35 mouse cellular contexts compared by ENCODE assay signal in genomic region chr14:46410557-46411120, GRCm38 (mm10). TPM values are rescaled to one million over a fixed set of nuclear protein-coding genes. Genes with fewer than 3 reads are reported as not detected.
DNase-seq lines count a peak whose midpoint lies in the region; ATAC-seq and TF ChIP-seq lines count a peak whose summit lies in the region.
"Had no signal": no experiment of that assay in that cellular context is flagged by ENCODE, and none has a peak within 500 bp of the region (broad histone marks: within the 10 kb centered on the region; RNA-seq: fewer than 3 reads in every experiment).

No protein-coding gene starts in this region.

- DNase-seq in heart, adult 11 months, result peak; percentile 81
- no peak for DNase-seq in heart, adult 2 months
- no peak for DNase-seq in ES-E14 (ENCODE audit: low read depth, low spot score)
- DNase-seq in liver, embryonic 11.5 days (ENCODE audit: low spot score), result no peak
- DNase-seq in embryo, embryonic 10.5 days (ENCODE audit: low spot score), result no peak
- DNase-seq: adrenal gland, adult 8-10 months; adrenal gland, postnatal 25 days; cerebellum, adult 11-12 months; cerebellum, adult 8-10 months; cerebellum, postnatal 10 days; cerebellum, postnatal 36 days; forebrain, postnatal 0 days; gastrocnemius, postnatal 25 days; heart, postnatal 14 days; heart, postnatal 4 days; kidney, adult 11 months had no signal

- TF ChIP-seq POLR2A in heart, adult 2 months (IDR thresholded peaks at IDR 0.05; ENCODE audit: insufficient read depth, low read depth, low read length), result no peak

- no peak overlapping the region for H3K4me3 ChIP-seq in heart, adult 2 months
- H3K4me3 ChIP-seq in E14TG2a.4 (replicated peaks; ENCODE audit: low read length) (0 out of 2 replicates have a peak overlapping the region, but pooled peaks have one; percentile 20), ES-E14 (ENCODE audit: insufficient read depth in 1 of 2, low read depth in 1 of 2, low read length in 2 of 2, poor library complexity in 1 of 2, severe bottlenecking in 1 of 2) (no peak overlapping the region)
- no peak overlapping the region for H3K4me3 ChIP-seq in liver, embryonic 11.5 days (ENCODE audit: low read depth, low read length)
- no peak overlapping the region for H3K4me3 ChIP-seq in neural tube, embryonic 15.5 days (replicated peaks)
- H3K4me3 ChIP-seq in intestine, embryonic 15.5 days (replicated peaks), result no peak overlapping the region
- H3K4me3 ChIP-seq: embryonic facial prominence, embryonic 12.5 days; embryonic facial prominence, embryonic 15.5 days; heart, embryonic 15.5 days; hindbrain, embryonic 12.5 days; hindbrain, embryonic 15.5 days had no signal

- no peaks in the 10 kb centered on the region for H3K36me3 ChIP-seq in heart, adult 2 months (ENCODE audit: control insufficient read depth, insufficient read depth, low read length)
- H3K36me3 ChIP-seq in E14TG2a.4 (ENCODE audit: insufficient read depth, low read length) (no peaks in the 10 kb centered on the region), ES-E14 (ENCODE audit: control insufficient read depth, insufficient read depth, low read length, poor library complexity, severe bottlenecking) (no peaks in the 10 kb centered on the region)
- H3K36me3 ChIP-seq in liver, embryonic 11.5 days (ENCODE audit: control insufficient read depth, insufficient read depth, low read length), result no peaks in the 10 kb centered on the region
- no peaks in the 10 kb centered on the region for H3K36me3 ChIP-seq in neural tube, embryonic 15.5 days
- no peaks in the 10 kb centered on the region for H3K36me3 ChIP-seq in intestine, embryonic 15.5 days
- H3K36me3 ChIP-seq: embryonic facial prominence, embryonic 12.5 days; embryonic facial prominence, embryonic 15.5 days; G1E; heart, embryonic 15.5 days; hindbrain, embryonic 12.5 days; hindbrain, embryonic 15.5 days had no signal

- H3K4me2 ChIP-seq in liver, embryonic 11.5 days, result peak overlapping the region; percentile 15; the same call in 1 of the 2 replicates
- no peak overlapping the region for H3K4me2 ChIP-seq in neural tube, embryonic 15.5 days
- no peak overlapping the region for H3K4me2 ChIP-seq in intestine, embryonic 15.5 days (replicated peaks)
- H3K4me2 ChIP-seq: embryonic facial prominence, embryonic 12.5 days; embryonic facial prominence, embryonic 15.5 days; heart, embryonic 11.5 days; heart, embryonic 15.5 days; hindbrain, embryonic 12.5 days; hindbrain, embryonic 15.5 days had no signal

- H3K4me1 ChIP-seq in heart, adult 2 months (ENCODE audit: control insufficient read depth, insufficient read depth, low read length), result no peaks in the 10 kb centered on the region; the same call in 1 of the 2 replicates
- H3K4me1 ChIP-seq in E14TG2a.4 (replicated peaks; ENCODE audit: low read depth, low read length) (peaks cover 56% of the 10 kb centered on the region), ES-E14 (ENCODE audit: control insufficient read depth in 2 of 2, insufficient read depth in 2 of 2, low read length in 2 of 2, poor library complexity in 1 of 2) (peaks cover 1 to 19% of the 10 kb centered on the region in 2 experiments; a peak in 3 of 4 replicates)
- H3K4me1 ChIP-seq in liver, embryonic 11.5 days (replicated peaks; ENCODE audit: control insufficient read depth, insufficient read depth, low read length), result no peaks in the 10 kb centered on the region
- H3K4me1 ChIP-seq in neural tube, embryonic 15.5 days, result no peaks in the 10 kb centered on the region
- no peaks in the 10 kb centered on the region for H3K4me1 ChIP-seq in intestine, embryonic 15.5 days (replicated peaks)
- H3K4me1 ChIP-seq: embryonic facial prominence, embryonic 12.5 days; embryonic facial prominence, embryonic 15.5 days; heart, embryonic 15.5 days; hindbrain, embryonic 15.5 days had no signal

- TF ChIP-seq EP300 in heart, adult 2 months (IDR thresholded peaks at IDR 0.05; ENCODE audit: insufficient read depth, low read depth, low read length), result no peak

- 0 out of 2 replicates have a peak, but pooled peaks have one; percentile 31 for ATAC-seq in liver, embryonic 11.5 days (replicated peaks; ENCODE audit: low FRiP score)
- no peak for ATAC-seq in neural tube, embryonic 15.5 days (ENCODE audit: low FRiP score)
- no peak for ATAC-seq in intestine, embryonic 15.5 days
- ATAC-seq: activated CD4-positive, CD25-positive, alpha-beta regulatory T cell, adult 4 months; forebrain, embryonic 14.5 days; forebrain, postnatal 0 days; Patski had no signal

- intact Hi-C loops in heart, adult 2 months (cut with DNase I), result no loop called here

- WGBS in heart, adult 2 months, result 61% methylated on average over 4 of the region's 4 CpGs
- WGBS in liver, embryonic 11.5 days, result 28% methylated on average over 4 of the region's 4 CpGs
- 59% methylated on average over 4 of the region's 4 CpGs for WGBS in neural tube, embryonic 15.5 days
- 66% methylated on average over 3 of the region's 4 CpGs for WGBS in intestine, embryonic 15.5 days

- no peak overlapping the region for H3K27ac ChIP-seq in heart, adult 2 months
- peak overlapping the region; percentile 51; the same call in 1 of the 2 replicates for H3K27ac ChIP-seq in ES-E14 (ENCODE audit: insufficient read depth, low read depth, low read length, poor library complexity, severe bottlenecking)
- no peak overlapping the region for H3K27ac ChIP-seq in liver, embryonic 11.5 days (ENCODE audit: low read depth, low read length)
- H3K27ac ChIP-seq in neural tube, embryonic 15.5 days (replicated peaks), result no peak overlapping the region
- H3K27ac ChIP-seq in intestine, embryonic 15.5 days, result no peak overlapping the region
- H3K27ac ChIP-seq: embryonic facial prominence, embryonic 12.5 days; embryonic facial prominence, embryonic 15.5 days; heart, embryonic 15.5 days; hindbrain, embryonic 12.5 days; hindbrain, embryonic 15.5 days had no signal

- TF ChIP-seq CTCF in heart, adult 2 months (IDR thresholded peaks at IDR 0.05), result no peak
- TF ChIP-seq CTCF in E14TG2a.4 (conservative IDR thresholded peaks at IDR 0.05; ENCODE audit: low read length), result no peak

- H3K9me3 ChIP-seq in E14TG2a.4 (ENCODE audit: low read length) (peaks cover 5% of the 10 kb centered on the region; the same call in 1 of the 2 replicates), ES-E14 (ENCODE audit: control insufficient read depth, insufficient read depth, low read depth, low read length) (no peaks in the 10 kb centered on the region)
- H3K9me3 ChIP-seq in liver, embryonic 11.5 days (ENCODE audit: control insufficient read depth, low read length), result no peaks in the 10 kb centered on the region
- no peaks in the 10 kb centered on the region for H3K9me3 ChIP-seq in neural tube, embryonic 15.5 days (replicated peaks)
- no peaks in the 10 kb centered on the region for H3K9me3 ChIP-seq in intestine, embryonic 15.5 days
- H3K9me3 ChIP-seq: embryonic facial prominence, embryonic 12.5 days; embryonic facial prominence, embryonic 15.5 days; G1E; heart, embryonic 15.5 days; hindbrain, embryonic 12.5 days; hindbrain, embryonic 15.5 days had no signal

- H3K79me2 ChIP-seq in heart, adult 2 months (replicated peaks; ENCODE audit: control insufficient read depth, insufficient read depth, low read length), result no peaks in the 10 kb centered on the region

- no peaks in the 10 kb centered on the region for H3K27me3 ChIP-seq in heart, adult 2 months (ENCODE audit: control insufficient read depth, insufficient read depth, low read length)
- H3K27me3 ChIP-seq in E14TG2a.4 (ENCODE audit: insufficient read depth, low read length), result 0 out of 2 replicates have a peak, but pooled peaks cover 2% of the 10 kb centered on the region
- no peaks in the 10 kb centered on the region for H3K27me3 ChIP-seq in liver, embryonic 11.5 days (replicated peaks; ENCODE audit: control insufficient read depth, insufficient read depth, low read length)
- H3K27me3 ChIP-seq in neural tube, embryonic 15.5 days (replicated peaks), result 0 out of 2 replicates have a peak, but pooled peaks cover 3% of the 10 kb centered on the region
- H3K27me3 ChIP-seq in intestine, embryonic 15.5 days (replicated peaks), result 0 out of 2 replicates have a peak, but pooled peaks cover 3% of the 10 kb centered on the region
- H3K27me3 ChIP-seq: embryonic facial prominence, embryonic 12.5 days; embryonic facial prominence, embryonic 15.5 days; heart, embryonic 15.5 days; hindbrain, embryonic 12.5 days; hindbrain, embryonic 15.5 days; Patski had no signal

- no peak overlapping the region for H3K9ac ChIP-seq in heart, adult 2 months (ENCODE audit: low read depth, low read length)
- H3K9ac ChIP-seq in ES-E14 (ENCODE audit: insufficient read depth, low read depth, low read length, poor library complexity, severe bottlenecking), result no peak overlapping the region
- H3K9ac ChIP-seq in liver, embryonic 11.5 days (ENCODE audit: low read depth, low read length), result no peak overlapping the region
- H3K9ac ChIP-seq in neural tube, embryonic 15.5 days (replicated peaks), result no peak overlapping the region
- no peak overlapping the region for H3K9ac ChIP-seq in intestine, embryonic 15.5 days
- H3K9ac ChIP-seq: embryonic facial prominence, embryonic 12.5 days; embryonic facial prominence, embryonic 15.5 days; forebrain, postnatal 0 days; heart, embryonic 15.5 days; hindbrain, embryonic 12.5 days; hindbrain, embryonic 15.5 days had no signal

- in situ Hi-C loops in ES-E14 (cut with MboI; ENCODE audit: low sequenced_read_pairs in 2 of 2, unreplicated experiment in 2 of 2), result no loop called here

TF ChIP-seq in ES-E14, 5 proteins besides CTCF, POLR2A, EP300 and RAD21:
- TF ChIP-seq MAFK (IDR thresholded peaks at IDR 0.05; ENCODE audit: insufficient read depth, low read depth, low read length) (no peak), HCFC1 (IDR thresholded peaks at IDR 0.05; ENCODE audit: borderline replicate concordance, insufficient read depth, low read length) (no peak), ZNF384 (IDR thresholded peaks at IDR 0.05; ENCODE audit: low read depth, low read length) (no peak), ZC3H11A (IDR thresholded peaks at IDR 0.05; ENCODE audit: borderline replicate concordance, low read depth, low read length) (no peak), CHD2 (IDR thresholded peaks at IDR 0.05; ENCODE audit: low read depth, low read length) (no peak)
TF ChIP-seq in ES-E14: peak in this region for 0.

RNA-seq across cellular contexts. Expression of gene Bmp4, which starts 20.2 kb away (rescaled TPM):
- 10 to 100 TPM in 1 of 2 experiments, 1 to 10 TPM in 1; 7.6 to 14.4 TPM for total RNA-seq in heart, adult 2 months (2021)
- 35.6 and 36.5 TPM in 2 replicates for polyA plus RNA-seq in heart, adult 2 months (2012; rRNA removed)
- 36.5 and 73.9 TPM in 2 replicates for total RNA-seq in ES-E14 (2012; rRNA removed)
- 6.9 and 10.3 TPM in 2 replicates for polyA plus RNA-seq in liver, embryonic 11.5 days (2014; fragmentation: Nextera tagmentation; extraction: Ambion mirVana)
- 5.2 and 9.9 TPM in 2 replicates for polyA plus RNA-seq in neural tube, embryonic 15.5 days (2015; fragmentation: Nextera tagmentation; extraction: Ambion mirVana)
- 65.6 and 74.4 TPM in 2 replicates for polyA plus RNA-seq in intestine, embryonic 15.5 days (2015; fragmentation: Nextera tagmentation; extraction: Ambion mirVana)
- polyA plus RNA-seq: G1E had no signal

RNA-seq across cellular contexts. Expression of gene Gm15217, which starts 31.4 kb away (rescaled TPM):
- not detected for total RNA-seq in heart, adult 2 months (2021)
- polyA plus RNA-seq in heart, adult 2 months (2012; rRNA removed), result not detected in 2 replicates
- total RNA-seq in ES-E14 (2012; rRNA removed), result not detected in 2 replicates
- 0.26 TPM in 1 of 2 replicates, not detected in the other for polyA plus RNA-seq in liver, embryonic 11.5 days (2014; fragmentation: Nextera tagmentation; extraction: Ambion mirVana)
- polyA plus RNA-seq in neural tube, embryonic 15.5 days (2015; fragmentation: Nextera tagmentation; extraction: Ambion mirVana), result not detected in 2 replicates
- polyA plus RNA-seq in intestine, embryonic 15.5 days (2015; fragmentation: Nextera tagmentation; extraction: Ambion mirVana), result 0.23 and 0.24 TPM in 2 replicates
- total RNA-seq: adrenal gland, adult 8-10 months; adrenal gland, postnatal 25 days; forebrain, postnatal 0 days; G1E; gastrocnemius, adult 8-10 months; gastrocnemius, postnatal 25 days; heart, adult 8-10 months; heart, postnatal 14 days; heart, postnatal 4 days had no signal
- polyA plus RNA-seq: activated CD4-positive, CD25-positive, alpha-beta regulatory T cell, adult 4 months; brain, embryonic 14.5 days; cortical plate, adult 2 months; embryonic facial prominence, embryonic 15.5 days; forebrain, embryonic 11.5 days; forebrain, embryonic 14.5 days; forebrain, postnatal 0 days; frontal cortex, adult 2 months; G1E; heart, embryonic 11.5 days; heart, embryonic 15.5 days; hindbrain, embryonic 12.5 days; hindbrain, embryonic 15.5 days; Patski had no signal
